Mouse (Mus musculus) hindbrain, embryonic 14.5 days (tissue): Measurements from ENCODE around the gene Tcaf3. TPM values are rescaled to one million over a fixed set of nuclear protein-coding genes. Genes with fewer than 3 reads are reported as not detected.

ENCODE experiments used
- ATAC-seq: fragments of 200-750 bp; cut with Nextera tagmentation; 2 replicates; pipeline ENCODE4 v1.8.0; 2017; ENCODE audit warnings: moderate number of reproducible peaks, mild to moderate bottlenecking, moderate TSS enrichment, moderate library complexity; ENCODE audit not compliant: low FRiP score
- DNase-seq: peaks from one replicate; pipeline ENCODE4 v3.0.0-alpha.2; 2015; ENCODE audit warnings: low spot score
- H3K27ac ChIP-seq: fragments of 300-500 bp; sonication (generic); 2 replicates; pipeline ENCODE4 v1.5.1; 2014; ENCODE audit warnings: mild to moderate bottlenecking, moderate library complexity
- H3K27me3 ChIP-seq: fragments of 300-500 bp; sonication (generic); 2 replicates; pipeline ENCODE4 v1.6.1; 2014; ENCODE audit warnings: mild to moderate bottlenecking, low read length, mixed read lengths; ENCODE audit not compliant: control insufficient read depth, insufficient read depth
- H3K36me3 ChIP-seq: fragments of 300-500 bp; sonication (generic); replicated peaks from 2 replicates; pipeline ENCODE4 v1.6.1; 2014; ENCODE audit not compliant: control insufficient read depth, insufficient read depth
- H3K4me1 ChIP-seq: fragments of 300-500 bp; sonication (generic); replicated peaks from 2 replicates; pipeline ENCODE4 v1.6.1; 2014; ENCODE audit warnings: antibody characterized with exemption, low read length, mixed read lengths; ENCODE audit not compliant: control insufficient read depth, insufficient read depth
- H3K4me2 ChIP-seq: fragments of 300-500 bp; sonication (generic); replicated peaks from 2 replicates; pipeline ENCODE4 v1.6.1; 2014; ENCODE audit warnings: mild to moderate bottlenecking, moderate library complexity
- H3K4me3 ChIP-seq: fragments of 300-500 bp; sonication (generic); replicated peaks from 2 replicates; pipeline ENCODE4 v1.5.1; 2014; ENCODE audit warnings: mild to moderate bottlenecking, low read length
- H3K9ac ChIP-seq: fragments of 300-500 bp; sonication (generic); 2 replicates; pipeline ENCODE4 v1.6.1; 2014
- H3K9me3 ChIP-seq: fragments of 300-500 bp; sonication (generic); 2 replicates; pipeline ENCODE4 v1.6.1; 2016; ENCODE audit warnings: low read length; ENCODE audit not compliant: control insufficient read depth
- WGBS: fragments of 180-500 bp; shearing (Covaris S2); extraction: QIAGEN DNeasy Blood & Tissue Kit; methylation state at CpG from one replicate; pipeline ENCODE4 v1.1.7; 2014; 5-methylcytosine and 5-hydroxymethylcytosine counted together
- polyA plus RNA-seq: library from polyadenylated mRNA; unstranded; fragments of >200 nt; fragmentation: Nextera tagmentation; extraction: Ambion mirVana; gene quantifications from 2 replicates; pipeline ENCODE4 v1.2.1, GENCODE M21; 2014

Tcaf3 gene
- polyA plus RNA-seq, 1 experiment from 2014 or later: 0.05 TPM

DNA sequence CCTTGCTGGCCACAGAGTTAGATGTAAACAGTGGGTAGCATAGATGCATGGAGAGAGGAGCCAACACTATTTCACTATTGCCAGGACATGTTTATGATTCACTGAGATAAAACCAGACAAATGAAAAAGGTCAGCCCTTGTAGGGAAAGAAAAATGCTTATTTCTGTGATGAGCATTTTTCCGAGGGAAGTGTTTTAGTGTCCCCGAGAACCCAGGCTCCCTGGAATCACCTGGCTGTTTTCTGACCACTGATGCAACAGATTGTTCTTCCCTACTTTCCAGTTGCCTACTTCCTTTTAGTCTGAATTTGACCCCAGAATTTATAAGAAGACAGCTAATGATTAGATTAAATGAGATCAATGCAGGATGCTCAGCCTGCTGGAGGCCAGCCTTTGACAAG, 51.3 kb downstream of the Tcaf3 start:
- no peak overlapping the region for H3K27ac ChIP-seq
- WGBS: 93% methylated on average over 2 of the region's 2 CpGs

DNA sequence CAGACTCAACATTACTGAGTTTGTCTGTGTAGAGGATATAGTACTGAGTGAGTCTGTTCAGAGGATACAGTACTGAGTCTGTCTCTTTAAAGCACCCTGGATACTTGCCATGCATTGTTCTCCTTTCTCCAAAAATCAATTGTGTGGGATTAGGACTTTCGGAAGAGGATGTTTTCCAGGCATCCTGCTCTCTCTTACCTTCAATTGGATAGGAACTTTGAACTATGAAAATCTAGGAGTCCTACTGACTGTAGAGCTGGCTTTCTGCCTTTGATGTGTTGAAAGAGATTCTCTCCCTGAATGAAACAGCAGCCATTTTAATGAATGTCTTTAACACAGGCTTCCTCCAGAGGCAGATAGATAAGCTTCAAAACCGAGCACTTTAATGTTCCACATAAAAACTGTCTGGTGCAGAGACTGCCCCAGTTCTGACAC, 52.0 kb downstream of the Tcaf3 start:
- ATAC-seq: no peak
- no peak overlapping the region for H3K9ac ChIP-seq
- no peak for DNase-seq
- 56% methylated on average over 2 of the region's 2 CpGs for WGBS
- H3K27ac ChIP-seq: no peak overlapping the region
- no peaks in the 10 kb centered on the region for H3K27me3 ChIP-seq
- no peak overlapping the region for H3K4me2 ChIP-seq
- H3K4me3 ChIP-seq: no peak overlapping the region
- H3K4me1 ChIP-seq: no peaks in the 10 kb centered on the region
- no peaks in the 10 kb centered on the region for H3K9me3 ChIP-seq
- no peaks in the 10 kb centered on the region for H3K36me3 ChIP-seq

More for the DNA sequence above, 51.3 kb downstream of the Tcaf3 start:
- H3K9ac ChIP-seq: no peak overlapping the region
- no peaks in the 10 kb centered on the region for H3K4me1 ChIP-seq
- no peaks in the 10 kb centered on the region for H3K9me3 ChIP-seq
- H3K4me3 ChIP-seq: no peak overlapping the region
- ATAC-seq: no peak
- H3K27me3 ChIP-seq: no peaks in the 10 kb centered on the region
- H3K36me3 ChIP-seq: no peaks in the 10 kb centered on the region
- no peak overlapping the region for H3K4me2 ChIP-seq
- DNase-seq: no peak

DNA sequence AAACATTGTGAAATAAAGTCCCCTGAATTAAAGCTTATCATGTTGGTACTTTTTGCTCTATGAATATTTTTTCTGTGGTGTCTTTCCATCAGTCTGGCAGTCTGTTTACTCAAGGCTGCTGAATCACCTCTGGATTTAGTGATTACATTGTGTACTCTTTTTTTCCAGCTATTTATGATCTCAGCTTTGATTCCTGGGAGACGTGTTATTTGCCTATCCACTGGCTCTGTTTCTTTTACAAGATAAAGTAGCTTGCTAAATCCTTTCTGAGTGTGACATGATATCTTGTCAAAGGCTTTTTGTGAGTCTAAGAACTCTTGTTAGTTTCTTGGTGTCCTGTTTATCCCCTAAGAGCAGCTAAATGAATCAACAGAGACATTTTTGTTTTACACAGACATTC, 52.6 kb downstream of the Tcaf3 start:
- H3K27ac ChIP-seq: no peak overlapping the region
- 64% methylated on average over 1 of the region's 1 CpGs for WGBS
- H3K36me3 ChIP-seq: no peaks in the 10 kb centered on the region
- H3K4me2 ChIP-seq: no peak overlapping the region
- DNase-seq: no peak
- H3K4me3 ChIP-seq: no peak overlapping the region
- H3K4me1 ChIP-seq: no peaks in the 10 kb centered on the region
- ATAC-seq: no peak
- H3K9ac ChIP-seq: no peak overlapping the region
- no peaks in the 10 kb centered on the region for H3K27me3 ChIP-seq
- no peaks in the 10 kb centered on the region for H3K9me3 ChIP-seq

DNA sequence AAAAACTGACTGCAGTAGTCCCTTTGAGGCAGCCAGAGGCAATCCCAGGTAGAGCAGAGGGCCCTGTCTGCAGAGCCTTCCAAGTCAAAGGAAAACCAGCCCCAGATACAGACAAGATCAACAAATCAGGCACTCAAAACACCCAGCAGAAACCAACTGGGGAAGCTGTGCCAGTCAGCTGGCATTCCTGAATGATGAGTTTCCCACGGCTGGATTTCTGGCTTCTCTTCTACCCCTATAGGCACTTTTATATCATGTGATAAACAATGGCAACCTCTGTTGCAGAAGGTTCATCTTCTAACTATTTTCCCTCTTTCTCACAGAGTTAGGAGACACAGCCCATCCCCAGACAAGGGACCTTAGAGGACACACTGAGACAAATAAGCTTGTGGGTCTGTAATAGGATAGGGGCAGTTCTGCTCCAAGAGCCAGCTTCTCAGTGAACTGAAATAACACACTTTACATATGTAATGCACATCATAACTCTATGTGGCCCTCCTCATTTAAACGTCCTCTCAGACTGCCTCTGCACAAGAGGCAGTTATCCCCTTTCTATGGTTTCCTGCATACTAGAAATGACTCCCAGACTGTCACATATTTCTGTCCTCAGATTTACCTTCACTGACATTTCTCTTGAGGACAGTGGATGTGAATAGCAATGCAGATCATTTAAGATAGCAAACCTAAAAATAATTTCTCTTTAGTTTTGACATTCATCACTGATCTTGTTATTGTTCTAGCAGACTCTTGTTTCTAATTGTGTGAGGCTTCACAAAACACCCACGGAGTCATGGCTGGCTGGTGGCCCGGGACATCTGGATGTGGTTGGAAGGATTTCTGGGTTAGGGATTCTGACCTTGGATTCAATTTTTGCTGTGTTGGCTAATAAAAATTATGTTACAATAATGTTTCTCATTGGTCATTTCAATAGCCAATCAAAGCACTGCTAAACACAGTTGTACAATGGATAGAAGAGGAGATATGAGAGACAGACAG, 55.2 kb downstream of the Tcaf3 start:
- H3K4me1 ChIP-seq: no peaks in the 10 kb centered on the region
- no peak overlapping the region for H3K4me3 ChIP-seq
- H3K36me3 ChIP-seq: no peaks in the 10 kb centered on the region
- DNase-seq (no peak), ATAC-seq (no peak)
- H3K4me2 ChIP-seq: no peak overlapping the region
- H3K9ac ChIP-seq: no peak overlapping the region
- H3K9me3 ChIP-seq: no peaks in the 10 kb centered on the region
- no peaks in the 10 kb centered on the region for H3K27me3 ChIP-seq
- 80% methylated on average over 4 of the region's 4 CpGs for WGBS
- no peak overlapping the region for H3K27ac ChIP-seq

DNA sequence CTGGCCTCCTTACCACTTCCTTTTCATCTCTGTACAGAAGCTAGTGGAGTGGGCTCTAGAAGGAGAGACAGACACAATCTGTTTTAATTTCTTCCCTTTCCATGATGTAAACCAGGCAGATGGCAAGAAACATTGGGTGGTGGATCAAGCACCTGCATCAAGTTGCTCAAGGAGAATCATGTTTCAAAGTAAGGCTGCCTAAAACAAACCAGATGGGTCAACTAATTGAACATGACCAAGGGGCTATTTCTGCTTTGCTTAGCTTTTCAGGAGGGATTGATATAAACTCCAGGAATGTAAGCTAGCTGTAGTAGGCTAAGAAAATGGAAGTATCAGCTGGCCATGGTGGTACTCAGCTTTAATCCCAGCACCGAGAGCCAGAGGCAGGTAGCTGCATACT, 56.8 kb downstream of the Tcaf3 start:
- Histone ChIP-seq H3K4me3 (no peak overlapping the region), H3K27me3 (no peaks in the 10 kb centered on the region), H3K9me3 (no peaks in the 10 kb centered on the region), H3K27ac (no peak overlapping the region), H3K4me1 (no peaks in the 10 kb centered on the region), H3K4me2 (no peak overlapping the region), H3K9ac (no peak overlapping the region), H3K36me3 (no peaks in the 10 kb centered on the region)
- ATAC-seq (no peak), DNase-seq (no peak)
- 96% methylated on average over 1 of the region's 1 CpGs for WGBS

DNA sequence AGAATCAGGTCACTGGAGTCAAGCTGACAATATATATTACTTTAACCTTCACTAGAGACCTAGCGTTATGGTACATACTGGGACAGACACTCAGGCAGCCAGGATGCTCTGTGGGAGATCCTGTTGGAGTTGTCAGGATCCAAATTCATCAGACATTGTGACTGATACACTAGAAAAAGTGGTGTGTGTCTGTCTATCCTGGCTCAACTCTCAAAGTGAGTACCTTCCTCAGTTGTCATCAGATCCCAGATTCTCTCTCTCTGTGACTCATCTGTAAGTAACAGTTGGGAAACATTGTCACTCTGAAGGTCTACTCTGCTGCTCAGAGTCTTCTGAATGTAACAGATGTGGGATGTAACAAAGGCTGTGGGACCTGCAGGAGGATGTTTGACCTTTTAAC, 57.8 kb downstream of the Tcaf3 start:
- H3K36me3 ChIP-seq: no peaks in the 10 kb centered on the region
- 92% methylated on average over 1 of the region's 1 CpGs for WGBS
- no peak overlapping the region for H3K4me3 ChIP-seq
- no peak overlapping the region for H3K27ac ChIP-seq
- no peak for ATAC-seq
- no peaks in the 10 kb centered on the region for H3K27me3 ChIP-seq
- no peak for DNase-seq
- H3K9me3 ChIP-seq: no peaks in the 10 kb centered on the region
- no peaks in the 10 kb centered on the region for H3K4me1 ChIP-seq
- H3K9ac ChIP-seq: no peak overlapping the region
- H3K4me2 ChIP-seq: no peak overlapping the region

Other genes starting within 250 kb of the Tcaf3 start
- gene Zyx, start 248.1 kb downstream of the Tcaf3 start, polyA plus RNA-seq: 56.6 and 60.3 TPM in 2 replicates
- gene Epha1, start 224.4 kb downstream of the Tcaf3 start, polyA plus RNA-seq: 0.16 and 0.24 TPM in 2 replicates
- not detected in 2 replicates for gene Tas2r143, start 197.5 kb downstream of the Tcaf3 start, polyA plus RNA-seq
- not detected in 2 replicates for gene Tas2r135, start 192.3 kb downstream of the Tcaf3 start, polyA plus RNA-seq
- gene Tas2r126, start 163.2 kb downstream of the Tcaf3 start, polyA plus RNA-seq: not detected in 2 replicates
- gene Olfr458, start 132.5 kb downstream of the Tcaf3 start, polyA plus RNA-seq: not detected in 2 replicates
- not detected in 2 replicates for gene Olfr457, start 121.4 kb downstream of the Tcaf3 start, polyA plus RNA-seq
- gene Olfr456, start 110.5 kb downstream of the Tcaf3 start, polyA plus RNA-seq: not detected in 2 replicates
- 0.08 TPM in 1 of 2 replicates, not detected in the other for gene Olfr455, start 50.1 kb downstream of the Tcaf3 start, polyA plus RNA-seq
- gene Tcaf2, start 47.6 kb upstream of the Tcaf3 start, polyA plus RNA-seq: 0.86 and 1.5 TPM in 2 replicates
- gene Tcaf1, start 112.4 kb upstream of the Tcaf3 start, polyA plus RNA-seq: 212 and 229 TPM in 2 replicates
- not detected in 2 replicates for gene Olfr453, start 141.7 kb upstream of the Tcaf3 start, polyA plus RNA-seq
- not detected in 2 replicates for gene Olfr38, start 158.7 kb upstream of the Tcaf3 start, polyA plus RNA-seq
- not detected in 2 replicates for gene Olfr452, start 187.4 kb upstream of the Tcaf3 start, polyA plus RNA-seq
- not detected in 2 replicates for gene Olfr450, start 214.2 kb upstream of the Tcaf3 start, polyA plus RNA-seq
- gene Olfr449, start 236.7 kb upstream of the Tcaf3 start, polyA plus RNA-seq: not detected in 2 replicates